Mouse (Mus musculus) lung, postnatal 36 days (tissue): ENCODE results near the gene Btbd35f5.
"Not testable (repeated sequence)": the region's sequence is repeated elsewhere in the genome, so short reads cannot be mapped to it uniquely, and the experiment has no call there.

Experiments used
- DNase-seq: peaks from one replicate; pipeline ENCODE4 v3.0.0; 2022; ENCODE audit warnings: mixed read lengths

Btbd35f5 gene

DNA sequence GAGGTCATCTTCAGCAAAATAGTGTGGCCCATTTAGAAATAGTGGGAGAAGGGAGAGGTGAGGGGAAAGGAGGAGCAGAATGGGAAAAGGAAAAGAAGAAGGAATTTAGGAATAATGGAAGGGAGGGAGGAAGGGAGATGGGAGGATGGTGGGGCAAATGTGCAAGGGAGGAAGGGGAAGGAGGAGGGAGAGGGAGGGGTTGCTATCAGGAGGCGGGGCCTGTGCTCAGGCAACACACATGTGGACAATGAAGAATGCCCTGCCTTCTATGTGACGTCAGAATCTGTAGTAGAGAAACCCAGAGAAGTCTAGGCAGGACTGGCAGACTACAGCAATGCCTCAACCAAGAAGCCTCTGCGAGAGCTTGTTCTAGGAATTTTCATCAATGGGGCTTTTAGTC, at the start of gene Btbd35f5:
Btbd35f5 (plus strand) TSS at position 301 of the 400 bp plus-strand sequence.
- DNase-seq = not testable (repeated sequence)

GRCm38 (mm10) chrX:32941468-32941867, 32.2 kb upstream of the Btbd35f5 start, which contains the start of gene Gm21789:
TSS of gene Gm21789 (plus strand) at chrX:32941768.
- not testable (repeated sequence) for DNase-seq
